Mouse (Mus musculus) left cerebral cortex, adult 2 months (tissue): ENCODE results near the gene Adamts15. TPM values are rescaled to one million over a fixed set of nuclear protein-coding genes. Genes with fewer than 3 reads are reported as not detected.

Source experiments
- DNase-seq, 2 experiments: peaks; one replicate each; pipeline ENCODE4 v3.0.0; 2021 to 2022; ENCODE audit warnings: low spot score in 2 of 2, mixed read lengths in 1 of 2; ENCODE audit errors: extremely low spot score in 1 of 2
- H3K27ac ChIP-seq: fragments of 200-600 bp; 2 replicates; pipeline ENCODE4 v1.8.1; 2022
- H3K4me3 ChIP-seq: fragments of 200-600 bp; 2 replicates; pipeline ENCODE4 v1.8.1; 2022
- CTCF ChIP-seq: fragments of 200-600 bp; IDR thresholded peaks from 2 replicates; pipeline ENCODE4 v1.8.1; 2022; ENCODE audit warnings: antibody characterized with exemption, mild to moderate bottlenecking, moderate library complexity
- intact Hi-C: fragments of 180-260 bp; cut with DNase I; formaldehyde crosslinking; loops from one replicate; pipeline ENCODE4 v1.15.1; 2025
- total RNA-seq, 2 experiments: library from RNA; stranded (reverse); gene quantifications; 2 replicates each; pipeline ENCODE4 v1.2.3; 2021

Gene Adamts15
- total RNA-seq, 2 experiments from 2014 or later = 5.2 to 6.0 TPM

GRCm38 (mm10) chr9:30919686-30920085 is 2.6 kb downstream of the Adamts15 start:
- TF ChIP-seq CTCF = no peak
- intact Hi-C loops = no loop called here
- no peak overlapping the region for H3K27ac ChIP-seq
- H3K4me3 ChIP-seq = no peak overlapping the region
- no peak for DNase-seq

- no peak overlapping the region for H3K27ac ChIP-seq
- intact Hi-C loops = no loop called here
- DNase-seq = no peak
- H3K4me3 ChIP-seq = no peak overlapping the region
- no peak for TF ChIP-seq CTCF
These were observed 3.5 kb downstream of the Adamts15 start for GRCm38 (mm10) chr9:30918466-30919356.

GRCm38 (mm10) chr9:30916266-30916968 is 5.8 kb downstream of the Adamts15 start:
- intact Hi-C loops = no loop called here
- Histone ChIP-seq H3K4me3 (no peak overlapping the region), H3K27ac (no peak overlapping the region)
- no peak for DNase-seq
- TF ChIP-seq CTCF = no peak

- no peak for TF ChIP-seq CTCF
- Histone ChIP-seq H3K4me3 (no peak overlapping the region), H3K27ac (no peak overlapping the region)
- no peak for DNase-seq
- intact Hi-C loops = no loop called here
These were observed 8.0 kb downstream of the Adamts15 start for GRCm38 (mm10) chr9:30914241-30914640.

- no peak overlapping the region for H3K4me3 ChIP-seq
- intact Hi-C loops = no loop called here
These were observed 8.8 kb downstream of the Adamts15 start for GRCm38 (mm10) chr9:30913429-30913828.

GRCm38 (mm10) chr9:30912161-30912560 is 10.1 kb downstream of the Adamts15 start:
- DNase-seq = no peak
- intact Hi-C loops = no loop called here
- no peak for TF ChIP-seq CTCF

More at GRCm38 (mm10) chr9:30913429-30913828, 8.8 kb downstream of the Adamts15 start:
- TF ChIP-seq CTCF = no peak
- H3K27ac ChIP-seq = no peak overlapping the region
- no peak for DNase-seq

GRCm38 (mm10) chr9:30910491-30910890 is 11.8 kb downstream of the Adamts15 start:
- intact Hi-C loops = no loop called here
- TF ChIP-seq CTCF = no peak
- DNase-seq = no peak
- Histone ChIP-seq H3K27ac (no peak overlapping the region), H3K4me3 (no peak overlapping the region)

More at GRCm38 (mm10) chr9:30912161-30912560, 10.1 kb downstream of the Adamts15 start:
- Histone ChIP-seq H3K27ac (no peak overlapping the region), H3K4me3 (no peak overlapping the region)

GRCm38 (mm10) chr9:30908973-30909372 is 13.3 kb downstream of the Adamts15 start:
- intact Hi-C loops = no loop called here
- Histone ChIP-seq H3K4me3 (no peak overlapping the region), H3K27ac (no peak overlapping the region)
- TF ChIP-seq CTCF = no peak
- no peak for DNase-seq

- Histone ChIP-seq H3K27ac (no peak overlapping the region), H3K4me3 (no peak overlapping the region)
- intact Hi-C loops = no loop called here
- no peak for TF ChIP-seq CTCF
- no peak for DNase-seq
These were observed 14.0 kb downstream of the Adamts15 start for GRCm38 (mm10) chr9:30908296-30908690.

GRCm38 (mm10) chr9:30907677-30908295 is 14.5 kb downstream of the Adamts15 start:
- no peak overlapping the region for H3K4me3 ChIP-seq
- no peak overlapping the region for H3K27ac ChIP-seq
- intact Hi-C loops = no loop called here
- no peak for TF ChIP-seq CTCF
- no peak for DNase-seq

GRCm38 (mm10) chr9:30906426-30906825 is 15.8 kb downstream of the Adamts15 start:
- intact Hi-C loops = no loop called here
- no peak for TF ChIP-seq CTCF
- no peak for DNase-seq
- no peak overlapping the region for H3K4me3 ChIP-seq
- no peak overlapping the region for H3K27ac ChIP-seq

GRCm38 (mm10) chr9:30905861-30906260 is 16.4 kb downstream of the Adamts15 start:
- no peak for DNase-seq
- TF ChIP-seq CTCF = no peak
- H3K4me3 ChIP-seq = no peak overlapping the region
- H3K27ac ChIP-seq = no peak overlapping the region
- intact Hi-C loops = no loop called here
